Mouse (Mus musculus) cerebellum, adult 9-11 months (tissue): Measurements from ENCODE around the gene Cttn.
A peak's percentile ranks its signal among the peaks of the same experiment; 100 is the strongest.

Source experiments
- DNase-seq: peaks from one replicate; pipeline ENCODE4 v3.0.0; 2022

The Cttn gene

GRCm38 (mm10) chr7:144470545-144471059, at the start of gene Cttn:
Gene Cttn, minus strand, starts transcription at chr7:144471009.
- peak; percentile 89 for DNase-seq

GRCm38 (mm10) chr7:144519852-144520251, 49.0 kb upstream of the Cttn start:
- no peak for DNase-seq

- no peak for DNase-seq
These were observed 45.9 kb upstream of the Cttn start for GRCm38 (mm10) chr7:144516711-144517110.

GRCm38 (mm10) chr7:144509090-144509489, 38.3 kb upstream of the Cttn start:
- DNase-seq: no peak

- no peak for DNase-seq
These were observed 36.0 kb upstream of the Cttn start for GRCm38 (mm10) chr7:144506807-144507206.

- DNase-seq: no peak
These were observed 33.1 kb upstream of the Cttn start for GRCm38 (mm10) chr7:144503959-144504358.

GRCm38 (mm10) chr7:144492931-144493330, 22.1 kb upstream of the Cttn start:
- DNase-seq: no peak

- no peak for DNase-seq
These were observed 19.5 kb upstream of the Cttn start for GRCm38 (mm10) chr7:144490201-144490873.

- DNase-seq: no peak
These were observed 18.4 kb upstream of the Cttn start for GRCm38 (mm10) chr7:144489067-144489774.

GRCm38 (mm10) chr7:144480314-144480713, 9.5 kb upstream of the Cttn start:
- DNase-seq: no peak

GRCm38 (mm10) chr7:144479569-144479968, 8.8 kb upstream of the Cttn start:
- no peak for DNase-seq

GRCm38 (mm10) chr7:144475741-144476140, 4.9 kb upstream of the Cttn start:
- DNase-seq: no peak

GRCm38 (mm10) chr7:144473486-144473885, 2.7 kb upstream of the Cttn start:
- no peak for DNase-seq

GRCm38 (mm10) chr7:144471103-144471502, 294 bp upstream of the Cttn start:
- no peak for DNase-seq

GRCm38 (mm10) chr7:144469908-144470544, 783 bp downstream of the Cttn start:
- no peak for DNase-seq

GRCm38 (mm10) chr7:144469181-144469641, 1.6 kb downstream of the Cttn start:
- DNase-seq: peak; percentile 29

- no peak for DNase-seq
These were observed 2.1 kb downstream of the Cttn start for GRCm38 (mm10) chr7:144468741-144469140.

- no peak for DNase-seq
These were observed 8.2 kb downstream of the Cttn start for GRCm38 (mm10) chr7:144462577-144462976.

- DNase-seq: no peak
These were observed 9.4 kb downstream of the Cttn start for GRCm38 (mm10) chr7:144461246-144461902.

- no peak for DNase-seq
These were observed 11.9 kb downstream of the Cttn start for GRCm38 (mm10) chr7:144458881-144459280.

- DNase-seq: no peak
These were observed 20.1 kb downstream of the Cttn start for GRCm38 (mm10) chr7:144450661-144451060.

GRCm38 (mm10) chr7:144449637-144450570, 20.9 kb downstream of the Cttn start:
- DNase-seq: peak; percentile 78
